In genomic region chr4:148066401-148066744, GRCm38 (mm10) we compare ENCODE assay signal across 10 mouse cellular contexts. TPM values are rescaled to one million over a fixed set of nuclear protein-coding genes. Genes with fewer than 3 reads are reported as not detected.
DNase-seq lines count a peak whose midpoint lies in the region; ATAC-seq and TF ChIP-seq lines count a peak whose summit lies in the region.
"Had no signal": no experiment of that assay in that cellular context is flagged by ENCODE, and none has a peak within 500 bp of the region (broad histone marks: within the 10 kb centered on the region; RNA-seq: fewer than 3 reads in every experiment).

No protein-coding gene starts in this region.

- no peaks in the 10 kb centered on the region for H3K36me3 ChIP-seq in E14TG2a.4 (ENCODE audit: insufficient read depth, low read length)
- no peaks in the 10 kb centered on the region for H3K36me3 ChIP-seq in hindbrain, embryonic 13.5 days
- H3K36me3 ChIP-seq: limb, embryonic 12.5 days had no signal

- H3K9me3 ChIP-seq in E14TG2a.4 (ENCODE audit: low read length): no peaks in the 10 kb centered on the region
- no peaks in the 10 kb centered on the region for H3K9me3 ChIP-seq in hindbrain, embryonic 13.5 days
- H3K9me3 ChIP-seq: limb, embryonic 12.5 days had no signal

- H3K27me3 ChIP-seq in E14TG2a.4 (ENCODE audit: insufficient read depth, low read length): peaks cover 33% of the 10 kb centered on the region
- H3K27me3 ChIP-seq in hindbrain, embryonic 13.5 days: 0 out of 2 replicates have a peak, but pooled peaks cover 4% of the 10 kb centered on the region
- H3K27me3 ChIP-seq: limb, embryonic 12.5 days had no signal

- no peak overlapping the region for H3K4me2 ChIP-seq in hindbrain, embryonic 13.5 days
- H3K4me2 ChIP-seq: limb, embryonic 12.5 days had no signal

- peaks cover 47% of the 10 kb centered on the region for H3K4me1 ChIP-seq in E14TG2a.4 (replicated peaks; ENCODE audit: low read depth, low read length)
- H3K4me1 ChIP-seq in hindbrain, embryonic 13.5 days (replicated peaks): peaks cover 7% of the 10 kb centered on the region; the same call in 1 of the 2 replicates

- intact Hi-C loops in heart, postnatal 10 days (cut with DNase I): no loop called here
- intact Hi-C loops in left cerebral cortex, adult 2 months (cut with DNase I): no loop called here

- no peak overlapping the region for H3K9ac ChIP-seq in hindbrain, embryonic 13.5 days
- H3K9ac ChIP-seq: limb, embryonic 12.5 days had no signal

- no peak overlapping the region for H3K27ac ChIP-seq in hindbrain, embryonic 13.5 days
- no peak overlapping the region for H3K27ac ChIP-seq in left cerebral cortex, adult 2 months
- H3K27ac ChIP-seq: limb, embryonic 12.5 days had no signal

- H3K4me3 ChIP-seq in E14TG2a.4 (replicated peaks; ENCODE audit: low read length): 0 out of 2 replicates have a peak overlapping the region, but pooled peaks have one; percentile 13
- H3K4me3 ChIP-seq in hindbrain, embryonic 13.5 days: no peak overlapping the region
- no peak overlapping the region for H3K4me3 ChIP-seq in left cerebral cortex, adult 2 months
- H3K4me3 ChIP-seq: limb, embryonic 12.5 days had no signal

- no peak for ATAC-seq in hindbrain, embryonic 13.5 days (ENCODE audit: low FRiP score)
- ATAC-seq: CD4-positive, CD25-positive, alpha-beta regulatory T cell, adult 4 months had no signal

- no peak for TF ChIP-seq CTCF in E14TG2a.4 (conservative IDR thresholded peaks at IDR 0.05; ENCODE audit: low read length)
- no peak for TF ChIP-seq CTCF in left cerebral cortex, adult 2 months (IDR thresholded peaks at IDR 0.05)

- WGBS in hindbrain, embryonic 13.5 days: 36% methylated on average over 9 of the region's 9 CpGs

- peak; percentile 52 for DNase-seq in gastrocnemius, adult 18-20 months (ENCODE audit: low spot score)
- no peak for DNase-seq in gastrocnemius, postnatal 4 days (ENCODE audit: low spot score in 2 of 2)
- peak; percentile 58 to 66 for DNase-seq in heart, postnatal 10 days
- DNase-seq in kidney, postnatal 36 days: peak; percentile 83 to 90
- no peak for DNase-seq in frontal cortex, adult 2 months (ENCODE audit: extremely low spot score in 1 of 2, low spot score in 1 of 2)
- no peak for DNase-seq in left cerebral cortex, adult 2 months (ENCODE audit: extremely low spot score in 1 of 2, low spot score in 2 of 2)

RNA-seq across cellular contexts. Expression of gene Agtrap, which starts 21.5 kb away (rescaled TPM):
- total RNA-seq in gastrocnemius, adult 18-20 months (2021): 10 to 100 TPM in 1 of 2 experiments, 1 to 10 TPM in 1; 9.3 to 12.8 TPM
- total RNA-seq in gastrocnemius, postnatal 4 days (2021): 10 to 100 TPM; 20.5 to 22.7 TPM
- total RNA-seq in heart, postnatal 10 days (2021): 10 to 100 TPM; 33.6 to 37.0 TPM
- 7.6 and 8.4 TPM in 2 replicates for polyA plus RNA-seq in hindbrain, embryonic 13.5 days (2015; fragmentation: Nextera tagmentation; extraction: Ambion mirVana)
- polyA plus RNA-seq in frontal cortex, adult 2 months (2012; rRNA removed): 7.5 and 9.6 TPM in 2 replicates
- 10 to 100 TPM in 1 of 2 experiments, 1 to 10 TPM in 1; 6.6 to 10.2 TPM for total RNA-seq in left cerebral cortex, adult 2 months (2021)

RNA-seq across cellular contexts. Expression of gene Mthfr, which starts 27.5 kb away (rescaled TPM):
- total RNA-seq in gastrocnemius, adult 18-20 months (2021): 1 to 10 TPM; 8.9 to 9.3 TPM
- 10 to 100 TPM; 30.2 to 32.2 TPM for total RNA-seq in gastrocnemius, postnatal 4 days (2021)
- total RNA-seq in heart, postnatal 10 days (2021): 10 to 100 TPM; 15.2 to 16.5 TPM
- 22.1 and 22.3 TPM in 2 replicates for polyA plus RNA-seq in hindbrain, embryonic 13.5 days (2015; fragmentation: Nextera tagmentation; extraction: Ambion mirVana)
- 28.7 and 34.2 TPM in 2 replicates for polyA plus RNA-seq in frontal cortex, adult 2 months (2012; rRNA removed)
- 10 to 100 TPM; 30.7 to 32.0 TPM for total RNA-seq in left cerebral cortex, adult 2 months (2021)

RNA-seq across cellular contexts. Expression of gene Clcn6, which starts 27.8 kb away (rescaled TPM):
- total RNA-seq in gastrocnemius, adult 18-20 months (2021): 1 to 10 TPM; 4.8 to 4.9 TPM
- total RNA-seq in gastrocnemius, postnatal 4 days (2021): 10 to 100 TPM; 13.6 to 14.4 TPM
- total RNA-seq in heart, postnatal 10 days (2021): 10 to 100 TPM; 11.0 to 14.6 TPM
- polyA plus RNA-seq in hindbrain, embryonic 13.5 days (2015; fragmentation: Nextera tagmentation; extraction: Ambion mirVana): 30.7 and 32.8 TPM in 2 replicates
- polyA plus RNA-seq in frontal cortex, adult 2 months (2012; rRNA removed): 42.8 and 46.9 TPM in 2 replicates
- total RNA-seq in left cerebral cortex, adult 2 months (2021): 10 to 100 TPM; 81.4 to 84.4 TPM

Comparison
In these comparisons a context has a peak if more than half of its experiments do, and no peak if none do; other contexts are left out.
1. DNase-seq: peak in gastrocnemius, adult 18-20 months (single experiment), heart, postnatal 10 days (2 of 2) and kidney, postnatal 36 days (2 of 2); none in gastrocnemius, postnatal 4 days (0 of 2), frontal cortex, adult 2 months (0 of 2) and left cerebral cortex, adult 2 months (0 of 2).
2. RNA of gene Clcn6, which starts 27.8 kb away (total RNA-seq): 81.4 to 84.4 TPM in left cerebral cortex, adult 2 months; 11.0 to 14.6 TPM in heart, postnatal 10 days, 13.6 to 14.4 TPM in gastrocnemius, postnatal 4 days and 4.8 to 4.9 TPM in gastrocnemius, adult 18-20 months; every median in the first group is over 4 times any median in the second.